Mouse (Mus musculus) bone marrow, adult 2 months (tissue): ENCODE results near the gene Cngb1.

Experiments
- CTCF ChIP-seq: fragments of 200-500 bp; IDR thresholded peaks from 2 replicates; pipeline ENCODE4 v1.5.1; 2011; ENCODE audit warnings: low read length, control low read depth; ENCODE audit not compliant: control insufficient read depth, insufficient read depth
- POLR2A ChIP-seq: fragments of 200-500 bp; IDR thresholded peaks from 2 replicates; pipeline ENCODE4 v1.6.1; 2011; ENCODE audit warnings: low read depth, mild to moderate bottlenecking, control low read depth, low read length, borderline replicate concordance; ENCODE audit not compliant: control insufficient read depth

DNA sequence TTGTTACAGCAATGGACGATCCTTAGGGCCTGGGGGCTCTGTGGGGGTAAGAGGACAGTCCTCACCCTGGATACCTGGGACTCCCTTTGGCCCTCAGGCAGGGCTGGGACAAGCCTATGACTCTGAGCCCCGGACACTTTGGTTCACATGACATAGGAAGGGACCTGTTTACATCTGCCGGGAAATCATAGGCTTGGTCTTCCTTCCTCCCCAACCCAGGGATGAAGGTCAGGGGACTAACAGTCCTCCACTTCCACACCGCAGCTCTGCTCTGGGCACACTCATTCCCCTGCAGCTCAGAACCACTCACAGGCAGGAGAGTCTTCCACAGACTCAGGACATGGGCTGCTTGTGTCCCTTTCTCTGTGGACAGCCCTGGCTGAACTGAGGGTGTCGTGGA is 20.4 kb upstream of the Cngb1 start:
- TF ChIP-seq POLR2A (no peak), CTCF (no peak)
